Mouse (Mus musculus) heart, postnatal 0 days (tissue): ENCODE results near the gene Ndufs1.

Source experiments
- CTCF ChIP-seq: IDR thresholded peaks from 2 replicates; pipeline ENCODE4 v1.5.1; 2016; ENCODE audit warnings: antibody characterized with exemption, control low read depth, low read depth
- EP300 ChIP-seq: IDR thresholded peaks from 2 replicates; pipeline ENCODE4 v1.6.1; 2016; ENCODE audit warnings: antibody characterized with exemption, low read depth

GRCm38 (mm10) chr1:63213478-63214270, 37.0 kb upstream of the Ndufs1 start:
- TF ChIP-seq CTCF (no peak), EP300 (no peak)
